Mouse (Mus musculus): Measurements from ENCODE around the gene Gucd1.

GRCm38 (mm10) chr10:75312361-75312760 is 205.4 kb downstream of the Gucd1 start:
- TF ChIP-seq POLR2A (IDR thresholded peaks at IDR 0.05; ENCODE audit: borderline replicate concordance, extremely low read depth, low read depth, low read length) (no peak), CTCF (IDR thresholded peaks at IDR 0.05; ENCODE audit: insufficient read depth, low read length) (no peak)
